Mouse (Mus musculus) urinary bladder, postnatal 10 days (tissue): ENCODE data around the gene Rapgefl1.

Source experiments
- DNase-seq: peaks from one replicate; pipeline ENCODE4 v3.0.0; 2022; ENCODE audit warnings: low spot score

Rapgefl1 gene

GRCm38 (mm10) chr11:98858759-98859731 lies 22.5 kb downstream of the Rapgefl1 start:
- DNase-seq: peak; percentile 71

- DNase-seq: peak; percentile 87
Observed at GRCm38 (mm10) chr11:98863028-98863750, 26.6 kb downstream of the Rapgefl1 start, which contains the start of gene Wipf2. Wipf2 (plus strand) TSS chr11:98863638.

GRCm38 (mm10) chr11:98863751-98864429 lies 27.3 kb downstream of the Rapgefl1 start:
- DNase-seq: no peak

GRCm38 (mm10) chr11:98867293-98867692 lies 30.7 kb downstream of the Rapgefl1 start:
- DNase-seq: no peak

GRCm38 (mm10) chr11:98869906-98870305 lies 33.3 kb downstream of the Rapgefl1 start:
- no peak for DNase-seq

- DNase-seq: no peak
Observed at GRCm38 (mm10) chr11:98870791-98871190, 34.2 kb downstream of the Rapgefl1 start.

GRCm38 (mm10) chr11:98871416-98871815 lies 34.8 kb downstream of the Rapgefl1 start:
- no peak for DNase-seq

GRCm38 (mm10) chr11:98872040-98872439 lies 35.5 kb downstream of the Rapgefl1 start:
- no peak for DNase-seq

GRCm38 (mm10) chr11:98873900-98874299 lies 37.3 kb downstream of the Rapgefl1 start:
- no peak for DNase-seq

GRCm38 (mm10) chr11:98877001-98877400 lies 40.4 kb downstream of the Rapgefl1 start:
- DNase-seq: no peak

- DNase-seq: no peak
Observed at GRCm38 (mm10) chr11:98887703-98888102, 51.1 kb downstream of the Rapgefl1 start.

- DNase-seq: no peak
Observed at GRCm38 (mm10) chr11:98889077-98889476, 52.5 kb downstream of the Rapgefl1 start.

GRCm38 (mm10) chr11:98889977-98890376 lies 53.4 kb downstream of the Rapgefl1 start:
- no peak for DNase-seq

- DNase-seq: no peak
Observed at GRCm38 (mm10) chr11:98892426-98892825, 55.8 kb downstream of the Rapgefl1 start.

GRCm38 (mm10) chr11:98900529-98901125 lies 64.0 kb downstream of the Rapgefl1 start:
- DNase-seq: no peak

GRCm38 (mm10) chr11:98902621-98903245 lies 66.1 kb downstream of the Rapgefl1 start:
- no peak for DNase-seq
